Mouse (Mus musculus): ENCODE data around the gene Rdm1.
"Not testable (repeated sequence)": the region's sequence is repeated elsewhere in the genome, so short reads cannot be mapped to it uniquely, and the experiment has no call there.

DNA sequence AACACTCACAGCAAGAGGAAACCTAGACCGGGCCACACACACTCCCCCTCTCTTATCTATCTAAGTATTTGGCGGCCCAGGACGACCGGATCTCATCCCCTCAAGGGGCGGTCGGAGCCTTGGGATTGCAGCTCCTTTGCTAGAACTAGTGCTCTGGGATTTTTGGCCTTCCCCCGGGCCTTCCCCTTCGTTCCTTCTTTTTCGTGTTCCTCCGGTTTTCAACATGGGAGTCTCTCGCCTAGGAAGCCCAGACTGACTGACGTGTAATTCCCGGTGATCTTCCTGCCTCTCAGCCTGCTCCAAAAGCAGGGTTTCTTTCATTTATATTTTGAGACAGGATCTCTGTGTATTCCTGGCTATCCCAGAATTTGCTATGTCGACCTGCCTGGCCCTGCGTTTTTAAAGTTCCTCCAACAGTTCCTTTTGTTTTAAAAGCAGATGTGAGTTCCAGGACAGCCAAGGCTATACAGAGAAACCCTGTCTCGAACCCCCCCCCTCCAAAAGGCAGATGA lies 19.3 kb downstream of the Rdm1 start:
- not testable (repeated sequence) for TF ChIP-seq GATA1 (IDR thresholded peaks at IDR 0.05; ENCODE audit: borderline replicate concordance, low read length); CTCF (IDR thresholded peaks at IDR 0.05; ENCODE audit: low read depth, low read length); GATA2 (IDR thresholded peaks at IDR 0.05; ENCODE audit: borderline replicate concordance, low read depth, low read length); POLR2AphosphoS5 (IDR thresholded peaks at IDR 0.05; ENCODE audit: insufficient replicate concordance, low read depth, low read length); TAL1 (conservative IDR thresholded peaks at IDR 0.05; ENCODE audit: low read depth, low read length)

Data from G1E (cell line).